Mouse (Mus musculus): ENCODE data around the gene Gstt4.

- no peak for TF ChIP-seq KAT2A (conservative IDR thresholded peaks at IDR 0.05; ENCODE audit: low read depth, low read length)
- TF ChIP-seq CHD2 (IDR thresholded peaks at IDR 0.05; ENCODE audit: low read length): no peak
- TF ChIP-seq HCFC1 (IDR thresholded peaks at IDR 0.05; ENCODE audit: low read depth, low read length): no peak
- TF ChIP-seq MAZ (IDR thresholded peaks at IDR 0.05; ENCODE audit: low read depth, low read length): no peak
- peak; percentile 64 for TF ChIP-seq GATA1 (IDR thresholded peaks at IDR 0.05; ENCODE audit: low read depth, low read length)
- peak in 1 of 2 experiments; percentile 89; a peak in 3 of 4 replicates for TF ChIP-seq POLR2A (IDR thresholded peaks at IDR 0.05; ENCODE audit: control insufficient read depth in 1 of 2, insufficient read depth in 1 of 2, low read depth in 1 of 2, low read length in 2 of 2, poor library complexity in 1 of 2)
- no peak for TF ChIP-seq GABPA (IDR thresholded peaks at IDR 0.05; ENCODE audit: low read depth, low read length)
- TF ChIP-seq CTCF (IDR thresholded peaks at IDR 0.05 in 2 of 3, conservative IDR thresholded peaks at IDR 0.05 in 1 of 3; ENCODE audit: control insufficient read depth in 1 of 3, insufficient read depth in 1 of 3, low read depth in 2 of 3, low read length in 3 of 3, poor library complexity in 1 of 3, severe bottlenecking in 1 of 3): no peak
- no peak for TF ChIP-seq SMC3 (IDR thresholded peaks at IDR 0.05; ENCODE audit: low read depth, low read length)
- TF ChIP-seq POLR2AphosphoS5 (IDR thresholded peaks at IDR 0.05; ENCODE audit: borderline replicate concordance, low read depth, low read length): no peak
- TF ChIP-seq BHLHE40 (IDR thresholded peaks at IDR 0.05; ENCODE audit: borderline replicate concordance, low read depth, low read length): no peak
- TF ChIP-seq RAD21 (IDR thresholded peaks at IDR 0.05; ENCODE audit: low read depth, low read length): no peak
Observed at GRCm38 (mm10) chr10:75829529-75830274, 7.4 kb upstream of the Gstt4 start.
